Mouse (Mus musculus): ENCODE measurements around the gene Ss18l1.

Gene Ss18l1

DNA sequence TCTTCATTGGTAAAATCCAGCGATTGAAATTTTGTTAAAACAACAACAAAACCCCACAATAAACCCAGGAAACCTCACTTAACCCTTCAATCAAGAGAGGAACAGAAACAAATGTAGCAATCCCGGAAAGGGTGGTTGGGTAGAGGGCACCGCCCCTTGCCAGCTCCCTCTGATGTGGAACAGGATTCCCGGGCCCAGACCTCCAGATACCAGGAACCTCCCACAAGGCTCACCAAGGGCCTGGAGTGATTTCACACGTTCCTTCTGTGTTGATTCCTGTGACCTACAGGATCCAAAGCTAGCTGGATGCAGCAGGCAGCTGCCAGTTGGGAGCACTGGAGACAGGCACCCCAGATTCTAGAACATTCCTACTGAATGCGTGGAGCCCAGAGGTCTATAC lies 1.9 kb upstream of the Ss18l1 start:
- DNase-seq = no peak

DNA sequence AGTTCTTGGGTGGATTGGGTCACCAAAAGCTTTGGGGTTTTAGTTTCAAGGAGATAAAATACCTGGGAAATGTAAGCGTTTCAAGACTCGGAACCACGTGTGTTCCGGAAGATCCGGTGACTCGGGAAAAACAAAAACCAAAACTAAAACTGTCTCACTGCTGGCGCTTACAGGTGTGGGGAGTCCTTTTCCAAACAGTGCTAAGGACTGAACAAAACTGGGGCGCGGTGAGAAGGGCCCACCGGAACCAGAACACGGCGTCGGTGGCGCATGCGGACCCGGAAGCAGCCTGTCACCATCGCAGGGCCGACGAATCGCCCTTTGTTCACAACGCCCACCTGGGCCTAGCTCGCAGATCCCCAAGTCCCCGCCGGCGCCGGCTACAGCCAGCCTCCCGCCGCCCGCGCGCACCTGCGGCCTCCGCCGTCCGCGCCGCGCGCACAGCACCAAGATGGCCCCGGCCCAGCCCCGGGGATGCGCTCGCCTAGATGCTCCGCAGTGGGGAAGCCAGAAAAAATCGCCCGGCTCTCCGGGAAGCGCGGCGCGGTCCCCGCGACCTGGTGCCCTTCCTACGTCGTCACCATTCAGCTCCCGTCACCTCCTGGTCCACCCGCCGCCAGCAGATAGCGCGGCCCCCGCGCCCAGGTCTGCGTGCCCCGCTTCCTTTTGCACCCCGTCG lies 593 bp upstream of the Ss18l1 start:
- peak; percentile 67 for DNase-seq

DNA sequence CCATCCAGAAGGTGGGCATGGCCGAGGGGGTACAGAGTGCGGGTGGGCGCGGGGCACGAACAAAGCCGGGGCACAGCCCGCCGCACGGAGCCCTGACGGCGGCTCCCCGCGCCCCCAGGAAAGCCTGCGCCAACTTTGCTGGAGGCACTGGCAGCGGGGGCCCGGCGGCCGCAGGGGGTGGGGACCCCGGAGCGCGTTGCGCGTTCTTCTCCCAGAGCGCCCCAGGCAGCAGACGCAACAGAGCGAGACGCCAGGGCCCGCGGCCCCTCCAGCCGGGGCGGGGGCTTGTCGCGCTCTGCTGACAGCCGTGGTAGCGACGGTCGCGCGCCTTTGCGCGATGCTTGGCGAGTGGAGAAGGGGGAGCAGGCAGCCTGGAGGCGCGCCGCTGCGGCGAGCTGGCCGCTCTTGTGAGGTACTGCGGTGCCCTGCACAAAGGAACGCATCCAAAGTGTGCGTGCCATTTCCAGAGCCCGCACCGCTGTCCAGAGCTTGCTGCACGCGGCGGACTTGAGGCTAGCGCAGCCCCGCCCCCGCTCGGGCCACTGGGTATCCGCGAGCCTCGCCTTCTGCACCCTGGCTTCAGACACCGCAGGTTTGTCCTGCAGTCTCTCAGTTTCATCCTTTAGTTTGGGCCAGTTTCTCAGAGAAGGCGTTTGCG lies 678 bp downstream of the Ss18l1 start:
- peak; percentile 77 for DNase-seq

DNA sequence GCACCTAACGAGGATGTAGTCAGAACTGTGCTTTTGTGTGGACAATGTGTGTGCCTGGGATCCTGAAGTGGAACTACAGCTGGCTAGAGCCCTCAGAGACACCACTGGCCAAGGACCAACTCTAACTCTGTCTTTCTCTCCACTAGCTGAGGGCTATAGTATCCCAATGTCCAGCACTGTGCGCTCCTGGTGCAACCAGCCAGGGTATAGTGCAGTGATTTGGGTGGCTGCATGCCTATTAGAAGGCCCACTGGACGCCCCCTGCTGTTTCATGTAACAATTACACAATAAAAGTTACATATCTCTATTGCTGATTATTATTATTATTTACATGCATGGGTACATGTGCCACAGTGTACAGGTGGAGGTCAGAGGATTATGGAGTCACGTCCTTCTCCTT lies 3.0 kb downstream of the Ss18l1 start:
- peak; percentile 56 for DNase-seq

DNA sequence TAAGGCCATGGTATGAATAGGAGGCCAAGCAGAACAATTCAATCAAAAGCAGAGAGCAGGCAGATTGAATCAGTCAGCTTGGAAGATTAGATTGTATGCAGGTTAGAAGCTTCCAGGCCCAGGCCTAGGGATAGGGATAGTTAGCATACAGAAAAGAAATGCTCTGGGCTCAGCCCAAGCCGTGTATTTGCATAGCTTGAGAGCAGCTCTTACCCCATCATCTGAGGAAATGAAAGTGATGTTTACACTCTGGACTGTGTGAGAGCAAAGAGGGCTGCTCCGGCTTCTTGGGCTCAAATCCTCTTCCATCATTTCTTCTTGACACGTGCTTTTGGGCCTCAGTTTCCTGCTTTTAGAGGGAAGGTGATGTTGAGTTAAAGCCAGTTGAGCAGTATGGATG lies 5.3 kb downstream of the Ss18l1 start:
- no peak for DNase-seq

DNA sequence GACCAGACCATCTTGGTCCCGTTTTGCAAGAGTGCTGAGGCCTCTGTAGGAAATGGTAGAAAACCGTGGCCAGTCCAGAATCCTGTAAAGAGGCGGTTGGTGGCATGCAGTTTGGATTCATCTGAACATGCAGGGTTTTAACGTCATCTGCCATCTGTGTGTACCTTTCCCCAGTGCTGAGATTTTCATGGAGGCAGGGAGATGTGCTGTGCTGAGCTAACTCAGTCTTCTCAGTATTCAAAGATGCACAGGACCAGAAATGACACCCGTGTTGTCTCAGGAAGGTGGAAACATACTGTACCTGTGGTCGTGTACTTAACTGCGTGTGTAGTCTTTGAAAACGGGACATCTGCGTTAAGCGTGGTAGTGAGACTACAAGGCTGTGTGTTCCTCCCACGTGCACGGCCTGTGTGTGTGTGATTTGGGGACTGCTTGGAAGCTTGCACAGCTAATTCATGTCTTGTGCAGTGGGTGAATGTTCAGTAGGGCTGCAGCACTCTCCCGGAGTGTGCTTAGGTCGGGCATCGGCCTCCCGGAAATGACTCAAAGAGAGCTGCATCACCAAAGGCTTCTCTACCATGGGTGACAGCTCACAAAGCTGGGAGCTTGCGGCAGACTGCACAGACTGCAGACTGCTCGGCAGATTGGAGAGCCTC lies 5.8 kb downstream of the Ss18l1 start:
- no peak for DNase-seq

DNA sequence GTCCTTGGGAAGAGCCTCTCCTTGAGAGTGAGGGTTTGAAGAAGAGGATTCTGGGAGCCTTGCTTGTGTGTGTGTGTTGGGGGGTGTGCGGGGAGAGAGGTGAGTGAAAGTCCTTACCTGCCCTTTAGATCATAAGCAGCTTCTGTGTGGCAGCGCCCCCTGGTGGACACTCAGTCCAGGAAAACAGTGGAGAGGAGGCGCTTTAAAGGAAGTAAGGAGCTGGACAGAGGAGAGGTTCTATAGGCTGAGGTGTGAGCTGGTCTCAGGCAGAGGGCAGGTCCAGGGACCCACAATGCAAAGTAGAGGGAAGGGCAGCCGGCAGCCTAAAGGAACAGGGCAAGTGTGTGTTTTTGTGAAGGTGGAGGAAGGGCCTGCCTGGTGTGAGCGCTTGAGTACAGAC lies 8.7 kb downstream of the Ss18l1 start:
- DNase-seq = peak; percentile 89

DNA sequence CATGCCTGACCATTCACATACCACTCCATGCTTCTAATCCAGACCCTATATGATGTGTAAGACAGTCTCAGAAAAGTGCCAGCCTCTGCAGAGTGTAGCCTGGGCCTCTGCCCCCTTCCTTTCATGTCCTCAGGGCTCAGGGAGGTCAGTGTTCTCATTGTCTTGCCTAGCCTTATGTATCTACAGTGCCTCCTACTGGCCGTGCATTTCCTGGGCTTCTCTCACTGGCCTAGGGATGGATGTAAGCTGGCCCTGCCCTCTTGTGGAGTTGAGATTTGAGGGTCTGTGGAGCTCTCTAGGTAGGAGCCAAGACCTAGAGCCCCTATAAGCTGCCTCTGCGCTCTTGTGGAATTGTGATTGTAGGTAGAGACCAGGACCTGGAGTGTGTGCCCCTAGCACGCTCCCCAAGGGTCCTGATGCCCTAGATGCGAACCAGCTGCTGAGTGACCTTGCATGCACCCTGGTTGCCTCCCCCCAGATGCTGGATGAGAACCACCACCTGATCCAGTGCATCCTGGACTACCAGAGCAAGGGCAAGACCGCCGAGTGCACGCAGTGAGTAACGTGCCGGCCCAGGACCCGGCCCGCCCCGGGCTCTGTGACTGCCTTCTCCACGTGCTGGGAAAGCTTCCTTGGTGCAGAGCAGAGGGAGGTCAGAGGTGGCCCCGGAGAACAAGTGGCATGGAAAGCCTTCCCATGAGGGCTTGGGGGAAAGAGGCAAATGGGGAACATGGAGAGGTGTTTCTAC lies 9.9 kb downstream of the Ss18l1 start:
- DNase-seq = peak; percentile 63

DNA sequence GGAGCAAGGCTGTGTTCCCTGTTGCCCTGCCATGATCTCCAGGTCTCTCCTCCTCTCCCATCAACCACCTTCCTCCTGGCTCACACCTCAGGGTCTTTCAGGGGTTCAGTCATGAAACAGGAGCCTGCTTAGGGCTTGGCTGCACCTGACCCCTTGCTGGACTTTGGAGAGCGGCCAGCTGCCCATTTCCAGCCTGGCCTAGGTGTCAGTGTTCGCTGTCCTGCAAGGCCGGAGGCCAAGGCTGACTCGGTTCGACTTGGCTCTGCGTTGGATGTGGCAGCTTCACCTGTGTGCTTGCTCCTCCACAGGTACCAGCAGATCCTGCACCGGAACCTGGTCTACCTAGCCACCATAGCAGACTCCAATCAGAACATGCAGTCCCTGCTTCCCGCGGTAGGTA lies 10.7 kb downstream of the Ss18l1 start:
- no peak for DNase-seq

DNA sequence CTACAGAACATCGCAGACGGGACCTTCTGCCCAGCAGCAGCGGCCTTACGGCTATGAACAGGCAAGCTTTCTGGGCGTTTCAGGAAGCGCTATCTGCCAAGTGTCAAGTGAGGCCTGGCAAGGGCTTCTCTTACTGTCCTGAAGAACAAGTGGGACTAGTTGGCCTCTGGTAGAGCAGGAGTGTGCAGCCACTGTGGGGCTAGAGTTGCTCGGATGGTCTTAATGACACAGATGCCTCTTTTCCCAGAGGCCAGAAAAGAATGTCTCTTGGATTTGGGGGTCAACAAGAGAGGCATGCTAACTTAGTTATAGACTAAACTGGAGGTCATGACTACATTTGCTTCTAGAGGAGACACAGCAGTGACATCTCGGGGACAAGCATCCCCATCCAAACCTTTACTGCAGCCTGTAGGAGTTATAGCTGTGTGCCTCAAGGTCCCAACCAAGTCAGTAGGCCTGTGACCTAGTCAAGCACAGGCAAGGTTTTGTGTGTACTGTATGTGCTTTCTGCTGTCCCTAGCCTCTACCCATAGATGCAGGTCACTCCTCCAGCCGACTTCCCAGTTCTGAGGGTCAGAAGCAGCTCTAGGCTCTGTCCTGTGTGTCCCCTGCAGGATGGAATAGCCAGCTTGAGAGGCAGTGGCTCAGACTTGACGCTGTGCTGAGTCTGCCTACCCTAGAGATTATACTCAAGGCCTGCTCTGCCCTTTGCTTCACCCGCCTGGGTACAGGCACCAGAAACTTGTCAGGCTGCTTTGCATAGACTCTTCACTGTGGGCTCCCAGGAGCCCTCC lies 21.2 kb downstream of the Ss18l1 start:
- DNase-seq = no peak

DNA sequence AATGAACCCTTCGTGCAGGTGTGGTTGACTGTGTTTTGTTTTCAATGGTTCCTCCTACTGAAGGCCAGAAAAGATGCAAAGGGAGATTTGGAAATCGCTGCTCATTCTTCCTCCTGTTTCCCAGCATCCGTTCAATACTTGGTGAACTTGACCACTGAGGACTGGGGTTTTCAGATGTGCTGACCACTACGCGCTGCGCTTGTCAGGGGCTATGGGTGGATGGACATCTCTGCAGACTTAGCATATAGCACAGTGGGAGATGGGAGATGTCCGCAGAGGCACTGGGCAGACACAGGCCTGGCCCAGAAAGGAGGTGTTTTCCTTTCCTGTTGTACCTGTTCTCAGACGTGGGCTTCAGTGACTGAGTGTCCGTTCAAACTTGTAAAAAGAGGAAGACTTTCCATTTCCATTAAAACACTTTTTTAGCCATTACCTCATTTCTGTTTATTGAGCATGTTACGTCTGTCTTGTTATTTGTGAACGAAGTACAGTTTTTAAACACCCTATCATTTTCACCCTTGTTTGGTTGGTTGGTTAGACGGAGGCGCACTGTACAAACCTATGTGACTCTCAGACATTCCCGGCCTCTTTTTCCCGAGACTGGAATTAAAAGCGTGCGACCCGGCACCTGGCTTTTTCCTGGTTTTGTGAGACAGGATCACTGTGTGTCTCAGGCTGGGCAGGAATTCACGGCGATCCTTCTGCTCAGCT lies 27.6 kb downstream of the Ss18l1 start:
- DNase-seq = no peak

DNA sequence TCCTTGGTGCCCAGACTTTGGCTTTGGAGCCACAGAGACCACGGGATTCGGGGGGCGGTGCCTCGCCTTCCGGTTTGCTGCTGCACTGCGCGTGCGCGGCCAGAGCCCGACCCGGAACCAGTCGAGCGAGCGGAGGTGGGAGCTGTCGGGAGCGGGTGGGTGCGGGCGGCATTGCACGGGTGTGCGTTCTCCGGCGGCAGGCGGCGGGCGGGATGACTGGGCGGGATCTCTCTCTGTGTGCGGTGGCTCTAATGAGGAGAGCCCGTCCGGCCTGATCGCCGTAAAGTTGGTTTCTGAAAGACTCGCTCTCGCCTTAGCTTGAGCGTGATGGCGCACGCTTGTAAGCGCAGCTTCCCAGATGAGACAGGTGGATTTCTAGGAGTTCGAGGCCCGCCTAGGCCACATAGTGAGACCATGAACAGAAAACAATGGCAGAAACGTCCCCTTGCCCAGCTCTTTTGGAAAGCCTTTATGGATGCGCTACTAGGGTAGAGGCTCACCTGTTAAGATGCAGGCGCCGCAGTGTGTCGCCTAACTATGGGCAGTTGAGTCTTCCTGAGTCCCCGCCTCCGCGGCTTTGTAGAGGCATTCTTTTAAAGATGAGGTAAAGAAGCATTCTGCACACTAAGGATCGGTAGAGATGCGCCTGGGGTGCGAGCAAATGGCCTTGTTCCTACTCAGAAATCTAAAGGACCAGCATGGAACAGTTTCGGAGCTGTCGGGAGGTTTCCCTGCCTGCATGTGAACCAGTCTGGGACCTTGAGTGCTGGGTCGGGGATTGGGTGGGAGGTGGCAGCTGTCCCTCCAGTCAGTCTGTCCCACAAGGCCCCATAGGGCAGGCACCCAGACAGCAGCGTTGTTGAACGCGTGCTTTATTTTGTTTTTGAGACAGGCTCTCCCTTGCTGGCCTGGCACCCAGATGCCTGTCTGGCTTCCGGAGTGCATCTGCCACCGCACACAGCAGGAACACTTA lies 28.5 kb downstream of the Ss18l1 start, which contains the start of gene Mtg2:
Gene Mtg2, plus strand, starts transcription at position 108 of the 973 bp plus-strand sequence.
- peak; percentile 94 for DNase-seq

DNA sequence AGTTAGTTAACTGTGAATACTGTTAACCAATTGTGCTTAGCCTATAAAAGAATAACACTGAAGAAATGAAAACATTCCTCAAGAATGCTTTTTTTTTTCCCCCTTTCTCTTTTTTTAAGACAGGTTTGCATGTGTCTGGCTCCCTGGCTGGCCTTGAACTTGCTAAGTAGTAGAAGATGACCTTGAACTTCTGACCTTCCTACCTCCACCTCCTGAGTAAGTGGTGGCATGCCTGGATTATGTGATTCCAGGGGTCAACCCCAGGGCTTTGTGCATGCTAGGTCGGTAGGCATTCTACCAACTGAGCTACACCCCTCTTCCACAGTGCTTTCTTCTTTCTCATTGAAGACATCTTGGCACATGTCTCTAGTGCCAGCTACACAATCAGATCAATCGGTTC lies 29.4 kb downstream of the Ss18l1 start:
- no peak for DNase-seq

DNA sequence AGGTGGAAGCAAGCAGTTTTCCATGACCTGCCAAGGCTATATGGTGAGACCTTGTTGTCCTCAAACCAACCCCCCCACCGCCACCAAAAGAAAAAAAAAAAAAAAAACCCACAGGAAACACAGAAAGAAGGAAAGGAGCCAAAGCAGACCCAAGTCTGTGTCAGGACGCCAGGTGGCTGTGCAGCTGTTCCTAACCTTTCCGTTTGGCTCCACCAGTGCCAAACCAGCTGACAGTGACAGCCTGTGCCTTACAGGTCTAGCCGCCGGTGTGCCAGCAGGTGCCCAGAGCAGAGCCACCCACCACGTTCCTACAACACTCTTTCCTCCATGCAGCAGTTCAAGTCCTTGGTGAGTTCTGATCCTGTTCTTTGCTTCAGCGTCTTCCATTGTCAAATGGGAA lies 30.6 kb downstream of the Ss18l1 start:
- DNase-seq = peak; percentile 63

DNA sequence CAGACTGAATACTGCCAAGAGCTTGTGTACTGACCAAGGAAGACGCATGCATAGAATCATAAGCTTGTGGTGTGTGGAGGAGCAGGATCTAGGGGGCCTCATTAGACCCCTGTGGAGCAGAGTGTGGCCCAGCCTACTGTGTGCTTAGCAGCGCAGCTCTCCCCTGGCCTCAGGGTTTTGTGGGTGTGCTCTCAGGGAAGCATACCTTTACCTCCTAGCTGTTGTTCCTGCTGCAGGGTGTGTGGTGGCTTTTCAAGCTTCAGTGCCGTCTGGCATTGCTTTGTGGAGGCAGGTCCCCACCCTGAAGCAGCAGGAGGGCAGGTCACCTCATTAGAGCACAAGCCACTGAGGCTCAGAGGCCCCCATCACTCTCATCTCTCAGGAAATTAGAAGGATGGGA lies 35.3 kb downstream of the Ss18l1 start:
- no peak for DNase-seq

DNA sequence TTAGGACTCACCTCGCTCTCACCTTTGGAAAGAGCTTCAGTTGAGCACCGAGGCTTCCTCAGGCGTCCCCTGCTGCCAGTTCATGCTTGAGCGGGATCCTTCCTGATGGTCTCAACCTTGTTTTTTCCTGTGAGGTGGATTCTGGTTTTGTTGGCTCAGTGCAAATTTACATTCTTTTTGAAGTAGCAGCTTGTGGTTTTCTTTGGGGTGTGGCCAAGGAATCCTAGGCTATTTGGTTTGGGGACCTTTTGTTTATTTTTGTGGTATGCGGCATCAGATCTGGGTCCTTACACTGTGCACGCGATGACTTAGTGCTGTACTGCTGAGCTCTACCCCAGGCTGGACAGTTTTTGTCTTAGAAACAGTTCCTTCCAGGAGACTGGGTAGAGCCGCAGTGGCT lies 38.4 kb downstream of the Ss18l1 start:
- DNase-seq = no peak

DNA sequence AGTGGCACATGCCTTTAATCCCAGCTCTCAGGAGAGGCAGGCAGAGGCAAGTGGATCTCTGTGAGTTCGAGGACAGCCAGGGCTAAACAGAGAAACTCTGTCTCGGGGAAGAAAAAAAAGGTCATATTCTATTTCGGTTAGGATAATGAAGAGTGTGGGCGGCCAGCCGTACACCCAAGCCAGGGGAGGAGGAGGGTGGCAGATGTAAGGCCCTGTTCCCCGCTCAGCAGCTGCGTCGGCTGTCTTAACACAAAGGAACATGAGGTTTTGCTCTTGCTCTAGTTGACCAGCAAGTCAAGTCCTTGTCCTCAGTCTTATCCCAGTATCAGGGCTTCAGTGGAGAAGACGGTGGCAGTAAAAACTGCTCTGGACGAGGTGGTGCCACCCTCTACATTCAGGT lies 40.8 kb downstream of the Ss18l1 start:
- DNase-seq = no peak

DNA sequence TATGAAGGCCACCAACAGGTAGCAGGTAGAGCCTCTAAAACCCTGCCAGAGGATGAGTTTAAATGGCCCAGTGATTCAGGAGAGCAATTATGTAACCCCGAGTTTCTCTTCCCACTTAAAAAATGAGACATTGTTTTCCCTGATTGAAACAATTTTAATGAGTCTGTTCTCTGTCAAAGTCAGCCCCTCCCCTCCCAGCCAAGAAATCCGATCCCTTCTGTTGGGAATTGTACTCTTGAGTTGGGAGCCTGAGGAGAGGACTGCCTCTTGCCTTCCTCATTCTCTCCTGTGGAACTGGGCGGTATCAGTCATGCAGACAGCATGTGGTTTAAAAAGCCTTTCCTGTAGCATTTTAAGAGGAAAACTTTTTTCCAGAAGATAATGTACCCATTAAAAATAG lies 42.3 kb downstream of the Ss18l1 start:
- no peak for DNase-seq

DNA sequence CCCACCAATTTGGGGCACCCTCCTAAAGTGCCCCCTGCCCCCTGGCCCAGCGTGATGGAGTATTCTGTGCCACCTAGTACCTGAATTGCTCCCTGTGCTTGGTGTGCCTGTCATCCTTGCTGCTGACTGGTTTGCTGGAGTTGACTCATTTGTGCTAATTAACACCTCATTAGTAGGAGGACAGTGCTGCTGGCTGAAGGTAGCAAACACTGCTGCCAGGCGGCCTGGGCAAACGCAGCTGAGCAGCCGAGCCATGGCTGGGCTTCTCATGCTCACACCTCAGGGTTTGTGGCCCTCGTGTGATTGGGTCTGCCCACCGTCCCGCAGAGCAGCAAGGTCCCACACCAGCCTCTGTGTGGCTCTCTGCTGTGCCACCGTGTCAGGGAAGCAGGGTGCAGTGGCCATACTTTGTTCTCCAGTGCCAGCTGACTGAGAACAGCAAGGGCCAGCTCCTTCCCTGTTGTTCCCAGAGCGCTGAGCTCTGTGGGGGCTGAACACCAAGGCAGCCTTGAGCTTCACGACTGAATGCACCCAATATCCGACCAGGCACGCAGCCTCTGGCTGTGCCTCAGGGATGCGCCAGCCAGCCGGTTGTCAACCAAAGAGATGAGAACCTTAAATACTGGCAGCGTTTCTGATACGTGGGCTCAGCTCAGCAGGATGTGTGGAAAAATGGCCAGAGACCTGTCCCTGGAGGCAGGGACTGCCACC lies 43.8 kb downstream of the Ss18l1 start:
- DNase-seq = no peak

DNA sequence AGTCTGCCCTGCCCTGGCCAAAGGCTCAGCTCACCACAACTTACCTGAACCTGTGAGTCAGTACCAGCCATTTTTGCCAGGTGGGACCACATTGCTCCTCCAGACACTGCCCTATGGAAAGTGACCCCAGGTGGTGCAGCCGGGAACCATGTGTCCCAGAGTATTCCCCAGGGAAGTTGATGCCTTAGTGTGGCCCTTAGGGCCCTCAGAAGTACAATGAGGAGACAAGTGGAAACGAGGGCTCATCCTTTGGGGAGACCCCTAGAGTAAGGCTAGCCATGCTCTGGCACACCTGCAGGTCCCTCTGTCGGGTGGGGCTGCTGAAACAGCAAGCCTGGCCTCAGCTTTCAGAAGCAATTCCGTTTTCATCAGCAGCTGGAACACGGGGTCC lies 44.3 kb downstream of the Ss18l1 start:
- DNase-seq = no peak
